Mouse (Mus musculus): Measurements from ENCODE around the gene Ccdc155. TPM values are rescaled to one million over a fixed set of nuclear protein-coding genes. Genes with fewer than 3 reads are reported as not detected.
"Not testable (repeated sequence)": the region's sequence is repeated elsewhere in the genome, so short reads cannot be mapped to it uniquely, and the experiment has no call there.

The Ccdc155 gene
- polyA plus RNA-seq, 1 experiment from 2014 or later: 0.95 TPM

GRCm38 (mm10) chr7:45156206-45156605 is 48.5 kb downstream of the Ccdc155 start:
- Histone ChIP-seq H3K9ac (replicated peaks; ENCODE audit: low read depth, low read length) (no peak overlapping the region), H3K4me2 (ENCODE audit: low read length) (no peak overlapping the region), H3K4me1 (replicated peaks; ENCODE audit: control insufficient read depth, insufficient read depth, low read length) (peaks cover 19% of the 10 kb centered on the region), H3K27me3 (replicated peaks; ENCODE audit: control insufficient read depth, insufficient read depth, low read length) (no peaks in the 10 kb centered on the region), H3K9me3 (ENCODE audit: control insufficient read depth, low read length) (no peaks in the 10 kb centered on the region), H3K4me3 (replicated peaks; ENCODE audit: low read length) (no peak overlapping the region), H3K36me3 (ENCODE audit: control insufficient read depth, insufficient read depth) (no peaks in the 10 kb centered on the region; the same call in 1 of the 2 replicates), H3K27ac (ENCODE audit: low read length) (no peak overlapping the region)
- no peak for ATAC-seq
- WGBS: 94% methylated on average over 15 of the region's 15 CpGs

- 84% methylated on average over 9 of the region's 9 CpGs for WGBS
- Histone ChIP-seq H3K4me2 (ENCODE audit: low read length) (no peak overlapping the region; the same call in 1 of the 2 replicates), H3K4me1 (replicated peaks; ENCODE audit: control insufficient read depth, insufficient read depth, low read length) (peaks cover 23% of the 10 kb centered on the region), H3K27ac (ENCODE audit: low read length) (no peak overlapping the region), H3K9me3 (ENCODE audit: control insufficient read depth, low read length) (no peaks in the 10 kb centered on the region), H3K36me3 (ENCODE audit: control insufficient read depth, insufficient read depth) (no peaks in the 10 kb centered on the region; the same call in 1 of the 2 replicates), H3K9ac (replicated peaks; ENCODE audit: low read depth, low read length) (no peak overlapping the region), H3K4me3 (replicated peaks; ENCODE audit: low read length) (no peak overlapping the region), H3K27me3 (replicated peaks; ENCODE audit: control insufficient read depth, insufficient read depth, low read length) (no peaks in the 10 kb centered on the region)
- ATAC-seq: no peak
These were observed 49.1 kb downstream of the Ccdc155 start for GRCm38 (mm10) chr7:45155590-45155989.

- Histone ChIP-seq H3K9ac (replicated peaks; ENCODE audit: low read depth, low read length) (peak overlapping the region; percentile 48; the same call in 1 of the 2 replicates), H3K27ac (ENCODE audit: low read length) (peak overlapping the region; percentile 97), H3K4me2 (ENCODE audit: low read length) (peak overlapping the region; percentile 68), H3K27me3 (replicated peaks; ENCODE audit: control insufficient read depth, insufficient read depth, low read length) (no peaks in the 10 kb centered on the region), H3K4me3 (replicated peaks; ENCODE audit: low read length) (peak overlapping the region; percentile 78), H3K36me3 (ENCODE audit: control insufficient read depth, insufficient read depth) (no peaks in the 10 kb centered on the region; the same call in 1 of the 2 replicates), H3K4me1 (replicated peaks; ENCODE audit: control insufficient read depth, insufficient read depth, low read length) (peaks cover 23% of the 10 kb centered on the region), H3K9me3 (ENCODE audit: control insufficient read depth, low read length) (no peaks in the 10 kb centered on the region)
- ATAC-seq: no peak
- WGBS: 78% methylated on average over 12 of the region's 12 CpGs
These were observed 49.6 kb downstream of the Ccdc155 start for GRCm38 (mm10) chr7:45154993-45155514.

- Histone ChIP-seq H3K36me3 (ENCODE audit: control insufficient read depth, insufficient read depth) (no peaks in the 10 kb centered on the region; the same call in 1 of the 2 replicates), H3K9me3 (ENCODE audit: control insufficient read depth, low read length) (no peaks in the 10 kb centered on the region), H3K4me2 (ENCODE audit: low read length) (peak within 1 kb of the TSS; percentile 68), H3K4me1 (replicated peaks; ENCODE audit: control insufficient read depth, insufficient read depth, low read length) (peaks cover 23% of the 10 kb centered on the region), H3K4me3 (replicated peaks; ENCODE audit: low read length) (peak within 1 kb of the TSS; percentile 78), H3K9ac (replicated peaks; ENCODE audit: low read depth, low read length) (peak within 1 kb of the TSS; percentile 67), H3K27ac (ENCODE audit: low read length) (peak within 1 kb of the TSS; percentile 97), H3K27me3 (replicated peaks; ENCODE audit: control insufficient read depth, insufficient read depth, low read length) (no peaks in the 10 kb centered on the region)
- 4% methylated on average over 69 of the region's 69 CpGs for WGBS
- peak; percentile 97 for ATAC-seq
These were observed 50.3 kb downstream of the Ccdc155 start, which contains the start of the genes Pih1d1 and Aldh16a1 for GRCm38 (mm10) chr7:45154096-45154992. Gene Pih1d1, plus strand, starts transcription at chr7:45154303. Gene Aldh16a1, minus strand, starts transcription at chr7:45154584.

GRCm38 (mm10) chr7:45153586-45153985 is 51.1 kb downstream of the Ccdc155 start:
- peak overlapping the region; percentile 97 for H3K27ac ChIP-seq (ENCODE audit: low read length)
- H3K27me3 ChIP-seq (replicated peaks; ENCODE audit: control insufficient read depth, insufficient read depth, low read length): no peaks in the 10 kb centered on the region
- H3K4me1 ChIP-seq (replicated peaks; ENCODE audit: control insufficient read depth, insufficient read depth, low read length): peaks cover 23% of the 10 kb centered on the region
- H3K36me3 ChIP-seq (ENCODE audit: control insufficient read depth, insufficient read depth): no peaks in the 10 kb centered on the region
- peak overlapping the region; percentile 68 for H3K4me2 ChIP-seq (ENCODE audit: low read length)
- ATAC-seq: no peak; the same call in 1 of the 2 replicates
- peak overlapping the region; percentile 67 for H3K9ac ChIP-seq (replicated peaks; ENCODE audit: low read depth, low read length)
- H3K4me3 ChIP-seq (replicated peaks; ENCODE audit: low read length): peak overlapping the region; percentile 78
- 4% methylated on average over 5 of the region's 5 CpGs for WGBS
- H3K9me3 ChIP-seq (ENCODE audit: control insufficient read depth, low read length): no peaks in the 10 kb centered on the region

GRCm38 (mm10) chr7:45153052-45153451 is 51.6 kb downstream of the Ccdc155 start:
- H3K4me2 ChIP-seq (ENCODE audit: low read length); H3K9ac ChIP-seq (replicated peaks; ENCODE audit: low read depth, low read length); H3K4me3 ChIP-seq (replicated peaks; ENCODE audit: low read length); H3K9me3 ChIP-seq (ENCODE audit: control insufficient read depth, low read length); H3K27ac ChIP-seq (ENCODE audit: low read length); ATAC-seq; H3K27me3 ChIP-seq (replicated peaks; ENCODE audit: control insufficient read depth, insufficient read depth, low read length); H3K36me3 ChIP-seq (ENCODE audit: control insufficient read depth, insufficient read depth): not testable (repeated sequence)
- 96% methylated on average over 2 of the region's 2 CpGs for WGBS
- peaks cover 23% of the 10 kb centered on the region for H3K4me1 ChIP-seq (replicated peaks; ENCODE audit: control insufficient read depth, insufficient read depth, low read length)

- H3K9me3 ChIP-seq (ENCODE audit: control insufficient read depth, low read length): no peaks in the 10 kb centered on the region
- no peaks in the 10 kb centered on the region for H3K36me3 ChIP-seq (ENCODE audit: control insufficient read depth, insufficient read depth)
- H3K27ac ChIP-seq (ENCODE audit: low read length): no peak overlapping the region
- 28% methylated on average over 11 of the region's 11 CpGs for WGBS
- no peak overlapping the region for H3K4me2 ChIP-seq (ENCODE audit: low read length)
- ATAC-seq: no peak
- H3K4me1 ChIP-seq (replicated peaks; ENCODE audit: control insufficient read depth, insufficient read depth, low read length): peaks cover 23% of the 10 kb centered on the region
- H3K9ac ChIP-seq (replicated peaks; ENCODE audit: low read depth, low read length): no peak overlapping the region
- no peaks in the 10 kb centered on the region for H3K27me3 ChIP-seq (replicated peaks; ENCODE audit: control insufficient read depth, insufficient read depth, low read length)
- no peak overlapping the region for H3K4me3 ChIP-seq (replicated peaks; ENCODE audit: low read length)
These were observed 53.4 kb downstream of the Ccdc155 start for GRCm38 (mm10) chr7:45151303-45151702.

- Histone ChIP-seq H3K9ac (replicated peaks; ENCODE audit: low read depth, low read length) (no peak overlapping the region), H3K27ac (ENCODE audit: low read length) (no peak overlapping the region), H3K27me3 (replicated peaks; ENCODE audit: control insufficient read depth, insufficient read depth, low read length) (no peaks in the 10 kb centered on the region), H3K4me2 (ENCODE audit: low read length) (no peak overlapping the region), H3K4me3 (replicated peaks; ENCODE audit: low read length) (no peak overlapping the region), H3K9me3 (ENCODE audit: control insufficient read depth, low read length) (no peaks in the 10 kb centered on the region), H3K36me3 (ENCODE audit: control insufficient read depth, insufficient read depth) (no peaks in the 10 kb centered on the region), H3K4me1 (replicated peaks; ENCODE audit: control insufficient read depth, insufficient read depth, low read length) (peaks cover 19% of the 10 kb centered on the region)
- no peak for ATAC-seq
- WGBS: 70% methylated on average over 4 of the region's 4 CpGs
These were observed 54.4 kb downstream of the Ccdc155 start for GRCm38 (mm10) chr7:45150321-45150720.

GRCm38 (mm10) chr7:45149545-45149944 is 55.1 kb downstream of the Ccdc155 start:
- no peak overlapping the region for H3K27ac ChIP-seq (ENCODE audit: low read length)

More at GRCm38 (mm10) chr7:45149545-45149944, 55.1 kb downstream of the Ccdc155 start:
- Histone ChIP-seq H3K9ac (replicated peaks; ENCODE audit: low read depth, low read length) (no peak overlapping the region), H3K4me1 (replicated peaks; ENCODE audit: control insufficient read depth, insufficient read depth, low read length) (peaks cover 12% of the 10 kb centered on the region), H3K9me3 (ENCODE audit: control insufficient read depth, low read length) (no peaks in the 10 kb centered on the region), H3K4me3 (replicated peaks; ENCODE audit: low read length) (no peak overlapping the region), H3K27me3 (replicated peaks; ENCODE audit: control insufficient read depth, insufficient read depth, low read length) (no peaks in the 10 kb centered on the region), H3K36me3 (ENCODE audit: control insufficient read depth, insufficient read depth) (no peaks in the 10 kb centered on the region), H3K4me2 (ENCODE audit: low read length) (no peak overlapping the region)
- ATAC-seq: no peak
- WGBS: 36% methylated on average over 6 of the region's 6 CpGs

All from forebrain, embryonic 16.5 days (tissue).